Mouse (Mus musculus) limb, embryonic 12.5 days (tissue): ENCODE measurements at regions not wholly inside any gene's neighbourhood (a gene's known extent, or its start where the extent isn't known, plus 50 kb on each side); places are given as distances from the start of the nearest gene placed in this dataset.

Source experiments
- ATAC-seq: fragments of 200-750 bp; cut with Nextera tagmentation; 2 replicates; pipeline ENCODE4 v1.8.0; 2017; ENCODE audit warnings: low read depth, moderate TSS enrichment; ENCODE audit not compliant: insufficient number of reproducible peaks, insufficient read depth, low FRiP score, low TSS enrichment
- H3K27ac ChIP-seq: fragments of 300-500 bp; sonication (generic); 2 replicates; pipeline ENCODE4 v1.5.1; 2016; ENCODE audit warnings: mild to moderate bottlenecking, moderate library complexity
- H3K27me3 ChIP-seq: fragments of 300-500 bp; sonication (generic); 2 replicates; pipeline ENCODE4 v1.6.1; 2016; ENCODE audit warnings: mild to moderate bottlenecking, moderate library complexity
- H3K36me3 ChIP-seq: fragments of 300-500 bp; sonication (generic); 2 replicates; pipeline ENCODE4 v1.6.1; 2016; ENCODE audit warnings: mild to moderate bottlenecking, moderate library complexity
- H3K4me1 ChIP-seq: fragments of 300-500 bp; sonication (generic); replicated peaks from 2 replicates; pipeline ENCODE4 v1.6.1; 2016
- H3K4me2 ChIP-seq: fragments of 300-500 bp; sonication (generic); 2 replicates; pipeline ENCODE4 v1.6.1; 2016; ENCODE audit warnings: mild to moderate bottlenecking, moderate library complexity
- H3K4me3 ChIP-seq: fragments of 300-500 bp; sonication (generic); replicated peaks from 2 replicates; pipeline ENCODE4 v1.5.1; 2016; ENCODE audit warnings: mild to moderate bottlenecking
- H3K9ac ChIP-seq: fragments of 300-500 bp; sonication (generic); replicated peaks from 2 replicates; pipeline ENCODE4 v1.6.1; 2016; ENCODE audit warnings: mild to moderate bottlenecking, moderate library complexity
- H3K9me3 ChIP-seq: fragments of 300-500 bp; sonication (generic); 2 replicates; pipeline ENCODE4 v1.6.1; 2016; ENCODE audit warnings: mild to moderate bottlenecking, moderate library complexity
- WGBS: fragments of 180-500 bp; shearing (Covaris S2); methylation state at CpG from one replicate; pipeline ENCODE4 v1.1.7; 2016; 5-methylcytosine and 5-hydroxymethylcytosine counted together

DNA sequence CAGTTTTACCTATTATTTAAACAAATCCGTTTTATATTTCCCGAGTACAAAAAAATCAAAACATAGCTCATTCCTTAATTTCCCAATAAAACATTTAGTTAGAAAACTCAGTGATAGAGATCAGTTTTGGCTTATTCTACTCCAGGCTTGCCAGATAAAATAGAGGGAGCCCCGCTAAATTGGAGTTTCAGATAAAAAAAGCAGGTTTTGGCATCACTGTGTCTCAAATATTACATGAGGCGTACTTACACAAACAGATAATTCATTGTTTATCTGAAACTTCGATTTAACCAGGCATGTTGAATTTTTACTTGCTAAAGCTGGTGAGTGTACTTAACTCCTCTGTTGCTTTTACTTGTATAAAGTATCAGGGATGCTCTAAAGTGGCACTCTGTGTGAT, 121.5 kb downstream of the Sem1 start:
- Histone ChIP-seq H3K9ac (no peak overlapping the region), H3K4me1 (peaks cover 13% of the 10 kb centered on the region), H3K9me3 (no peaks in the 10 kb centered on the region), H3K4me3 (no peak overlapping the region), H3K27me3 (peaks cover 8% of the 10 kb centered on the region), H3K27ac (no peak overlapping the region), H3K4me2 (no peak overlapping the region), H3K36me3 (no peaks in the 10 kb centered on the region)
- WGBS, result 82% methylated on average over 5 of the region's 5 CpGs
- no peak for ATAC-seq

DNA sequence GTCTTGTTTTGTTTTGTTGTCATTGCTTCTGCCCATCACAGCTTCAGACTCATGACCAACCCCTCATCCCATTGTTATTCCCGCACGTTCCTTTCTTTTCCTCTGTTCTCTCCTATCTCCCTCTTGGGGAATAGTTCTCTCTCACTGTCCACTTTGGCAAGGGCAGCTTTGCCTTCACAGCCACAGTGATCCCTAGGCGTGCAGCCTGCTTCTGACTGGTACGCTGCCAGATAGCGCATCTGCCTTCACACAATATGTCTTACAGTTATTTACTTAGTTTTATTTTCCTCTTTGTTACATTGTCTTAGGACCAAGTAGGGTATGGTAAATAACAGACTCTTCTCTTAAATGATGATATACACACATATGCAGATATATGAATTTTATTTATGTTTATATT, 122.9 kb downstream of the Sem1 start:
- Histone ChIP-seq H3K4me2 (no peak overlapping the region), H3K27ac (no peak overlapping the region), H3K4me3 (no peak overlapping the region), H3K4me1 (peaks cover 13% of the 10 kb centered on the region), H3K36me3 (no peaks in the 10 kb centered on the region), H3K9me3 (no peaks in the 10 kb centered on the region), H3K9ac (no peak overlapping the region), H3K27me3 (peaks cover 8% of the 10 kb centered on the region)
- ATAC-seq, result no peak
- WGBS, result 87% methylated on average over 5 of the region's 5 CpGs

DNA sequence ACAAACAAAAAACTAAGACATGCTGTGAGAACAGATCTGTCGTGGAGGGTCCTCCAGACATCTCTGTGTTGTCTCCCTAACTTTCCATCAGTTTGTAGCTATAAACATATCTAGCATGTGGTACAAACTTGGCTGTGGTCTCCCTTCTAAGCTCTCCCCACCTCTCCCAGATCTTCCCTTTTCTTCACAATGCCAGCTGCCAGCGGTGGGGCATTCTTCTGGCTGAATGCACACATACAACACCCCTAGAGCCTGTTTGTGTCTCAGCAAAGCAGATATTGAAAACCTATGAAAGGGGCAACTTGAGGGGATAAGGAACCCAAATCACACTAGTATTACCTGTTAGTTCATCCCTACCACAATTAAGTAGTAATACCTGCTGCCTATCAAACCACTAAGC, 124.1 kb downstream of the Sem1 start:
- Histone ChIP-seq H3K9ac (no peak overlapping the region), H3K36me3 (no peaks in the 10 kb centered on the region), H3K4me3 (no peak overlapping the region), H3K4me1 (peaks cover 7% of the 10 kb centered on the region; the same call in 1 of the 2 replicates), H3K27me3 (peaks cover 8% of the 10 kb centered on the region), H3K9me3 (no peaks in the 10 kb centered on the region), H3K4me2 (no peak overlapping the region), H3K27ac (no peak overlapping the region)
- ATAC-seq, result no peak
- WGBS, result 93% methylated on average over 2 of the region's 2 CpGs

DNA sequence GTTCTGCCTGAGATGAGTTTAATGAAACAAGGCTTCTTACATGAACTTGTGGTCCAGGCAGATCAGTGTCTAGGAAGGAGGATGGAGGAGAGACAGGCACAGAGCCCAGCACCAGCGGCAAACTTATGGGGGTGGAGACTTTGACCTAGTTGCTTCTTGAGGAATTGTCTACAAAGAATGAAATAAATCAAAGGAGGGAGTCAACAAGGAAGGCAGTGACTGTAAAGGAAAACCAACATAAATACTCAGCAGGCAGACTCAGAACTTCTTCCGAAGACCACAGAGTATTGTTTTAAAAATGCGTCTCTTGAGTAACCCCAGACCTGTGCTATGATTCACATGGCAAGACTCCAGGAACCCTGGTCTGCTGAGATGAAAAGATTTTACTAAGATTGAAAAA, 143.6 kb downstream of the Sem1 start:
- H3K4me2 ChIP-seq, result no peak overlapping the region
- no peaks in the 10 kb centered on the region for H3K27me3 ChIP-seq
- peaks cover 5% of the 10 kb centered on the region for H3K9me3 ChIP-seq
- H3K9ac ChIP-seq, result no peak overlapping the region
- no peak overlapping the region for H3K4me3 ChIP-seq
- 76% methylated on average over 3 of the region's 3 CpGs for WGBS
- no peaks in the 10 kb centered on the region for H3K36me3 ChIP-seq
- no peak overlapping the region for H3K27ac ChIP-seq
- ATAC-seq, result no peak
- no peaks in the 10 kb centered on the region for H3K4me1 ChIP-seq

DNA sequence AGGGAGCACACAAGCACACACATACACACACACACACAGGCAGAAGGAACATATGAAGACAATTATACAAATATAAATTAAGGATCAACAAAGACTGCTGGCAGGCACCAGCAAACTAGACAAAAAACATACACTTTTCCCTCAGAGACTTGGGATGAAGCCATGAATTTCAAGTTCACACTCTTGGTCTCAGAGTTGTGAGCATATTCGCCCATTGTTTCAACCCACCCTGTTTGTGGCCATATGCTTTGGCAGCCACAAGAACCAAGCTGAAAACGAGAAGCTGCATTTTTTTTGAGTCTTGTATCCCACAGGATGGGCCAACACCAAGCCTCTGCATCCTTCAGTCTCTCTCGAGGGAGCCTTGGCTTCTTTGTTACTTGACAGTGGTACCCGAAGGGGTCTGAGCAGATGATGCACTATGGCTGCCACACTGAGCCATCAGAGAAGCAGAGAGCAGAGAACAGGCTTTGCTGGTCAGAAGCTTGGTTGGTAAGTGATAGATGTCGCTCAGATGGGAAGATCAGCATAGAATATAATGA, 144.1 kb downstream of the Sem1 start:
- WGBS, result 78% methylated on average over 5 of the region's 5 CpGs
- peaks cover 2% of the 10 kb centered on the region for H3K9me3 ChIP-seq
- no peak overlapping the region for H3K9ac ChIP-seq
- H3K4me3 ChIP-seq, result no peak overlapping the region
- H3K36me3 ChIP-seq, result no peaks in the 10 kb centered on the region
- no peak overlapping the region for H3K27ac ChIP-seq
- no peaks in the 10 kb centered on the region for H3K4me1 ChIP-seq
- no peak overlapping the region for H3K4me2 ChIP-seq
- no peaks in the 10 kb centered on the region for H3K27me3 ChIP-seq
- ATAC-seq, result no peak

DNA sequence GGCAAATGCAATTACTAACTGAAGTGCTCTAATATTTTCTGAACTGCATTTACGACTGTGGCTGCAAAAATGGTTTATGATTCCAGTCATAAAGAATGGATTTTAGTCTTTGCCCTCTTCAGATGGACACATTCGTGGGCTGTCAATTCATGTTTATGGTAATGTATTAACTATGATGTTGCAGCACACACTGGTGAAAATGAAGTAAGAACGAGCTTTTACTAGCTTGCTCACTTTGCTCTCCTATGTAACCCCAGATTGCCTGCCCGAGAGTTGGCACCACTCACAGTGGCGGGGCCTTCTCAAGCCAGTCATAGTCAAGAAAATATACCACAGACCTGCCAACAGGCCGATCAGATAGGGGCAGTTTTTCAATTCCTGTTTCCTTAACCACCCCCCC, 145.3 kb downstream of the Sem1 start:
- Histone ChIP-seq H3K27ac (no peak overlapping the region), H3K36me3 (no peaks in the 10 kb centered on the region), H3K4me3 (no peak overlapping the region), H3K27me3 (no peaks in the 10 kb centered on the region), H3K4me2 (no peak overlapping the region), H3K9me3 (no peaks in the 10 kb centered on the region), H3K4me1 (no peaks in the 10 kb centered on the region), H3K9ac (no peak overlapping the region)
- ATAC-seq, result no peak
- 80% methylated on average over 6 of the region's 6 CpGs for WGBS

DNA sequence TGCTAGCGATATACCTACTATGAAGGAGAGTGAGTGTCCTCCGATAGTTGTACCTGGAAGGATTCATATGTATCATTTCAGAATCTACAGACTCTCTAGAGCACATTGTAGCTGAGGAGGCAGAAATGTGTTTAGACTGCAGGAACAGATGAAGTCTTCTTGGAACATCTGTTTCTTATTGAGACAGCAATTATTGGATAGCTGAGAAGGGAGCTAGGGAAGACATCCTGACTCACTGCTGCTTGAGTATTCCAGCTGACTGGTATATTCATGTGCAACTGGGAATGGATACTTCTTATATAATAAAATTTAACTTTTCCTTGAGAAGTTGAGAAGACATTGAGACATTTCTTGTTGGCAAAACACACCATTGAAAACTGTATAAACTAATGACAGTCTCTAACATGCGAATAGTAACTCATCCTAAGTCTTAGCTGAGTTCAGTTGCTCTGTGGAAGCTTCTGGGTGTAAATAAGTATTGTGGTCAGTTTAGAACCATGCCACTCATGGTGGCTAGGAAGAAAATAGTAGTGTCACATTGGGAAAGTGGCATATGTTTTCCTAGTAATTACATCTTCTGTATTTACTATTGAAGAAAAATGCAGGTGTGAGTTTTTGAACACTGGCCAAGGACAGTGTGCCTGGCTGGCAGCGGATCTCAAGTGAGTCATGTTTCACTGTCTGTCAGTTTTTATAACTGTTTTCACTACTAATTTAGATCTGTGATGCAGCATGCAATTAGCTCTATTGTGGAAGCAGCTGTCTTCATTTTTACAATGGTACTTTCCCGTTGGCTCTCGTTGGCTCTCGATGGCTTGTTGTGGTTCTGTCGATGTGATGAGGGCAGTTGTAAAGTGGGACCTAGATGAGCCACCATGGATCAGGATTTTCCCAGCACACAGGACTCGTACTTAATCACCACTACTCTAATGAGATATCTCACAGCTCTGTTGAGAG, 163.5 kb downstream of the Sem1 start:
- no peaks in the 10 kb centered on the region for H3K9me3 ChIP-seq
- H3K27ac ChIP-seq, result no peak overlapping the region
- no peak for ATAC-seq
- no peak overlapping the region for H3K4me2 ChIP-seq
- no peaks in the 10 kb centered on the region for H3K4me1 ChIP-seq
- no peaks in the 10 kb centered on the region for H3K27me3 ChIP-seq
- H3K9ac ChIP-seq, result no peak overlapping the region
- 67% methylated on average over 9 of the region's 9 CpGs for WGBS
- H3K4me3 ChIP-seq, result no peak overlapping the region
- no peaks in the 10 kb centered on the region for H3K36me3 ChIP-seq

DNA sequence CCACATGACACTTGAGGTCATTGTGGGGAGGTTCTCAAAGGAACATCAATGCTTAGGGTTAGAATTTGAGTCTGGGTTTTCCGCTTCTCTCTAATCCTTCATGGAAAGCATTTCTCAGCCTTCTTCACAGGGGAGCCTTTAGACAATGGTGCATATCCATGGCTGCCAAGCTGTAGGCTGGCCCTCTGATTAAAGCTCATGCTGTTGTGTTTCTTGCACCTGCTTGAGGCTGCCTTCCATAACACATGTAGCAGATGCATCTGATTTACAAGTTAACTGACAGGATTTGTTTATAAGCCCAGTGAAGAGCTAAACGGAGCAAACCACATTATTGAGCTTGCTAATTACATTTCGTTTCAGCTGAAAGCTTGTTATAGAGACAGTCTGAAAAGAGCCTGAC, 180.5 kb downstream of the Sem1 start:
- no peak overlapping the region for H3K4me2 ChIP-seq
- no peak for ATAC-seq
- no peak overlapping the region for H3K4me3 ChIP-seq
- no peak overlapping the region for H3K27ac ChIP-seq
- no peaks in the 10 kb centered on the region for H3K27me3 ChIP-seq
- no peak overlapping the region for H3K9ac ChIP-seq
- no peaks in the 10 kb centered on the region for H3K4me1 ChIP-seq
- H3K36me3 ChIP-seq, result no peaks in the 10 kb centered on the region
- H3K9me3 ChIP-seq, result no peaks in the 10 kb centered on the region
- WGBS, result 63% methylated on average over 3 of the region's 3 CpGs

DNA sequence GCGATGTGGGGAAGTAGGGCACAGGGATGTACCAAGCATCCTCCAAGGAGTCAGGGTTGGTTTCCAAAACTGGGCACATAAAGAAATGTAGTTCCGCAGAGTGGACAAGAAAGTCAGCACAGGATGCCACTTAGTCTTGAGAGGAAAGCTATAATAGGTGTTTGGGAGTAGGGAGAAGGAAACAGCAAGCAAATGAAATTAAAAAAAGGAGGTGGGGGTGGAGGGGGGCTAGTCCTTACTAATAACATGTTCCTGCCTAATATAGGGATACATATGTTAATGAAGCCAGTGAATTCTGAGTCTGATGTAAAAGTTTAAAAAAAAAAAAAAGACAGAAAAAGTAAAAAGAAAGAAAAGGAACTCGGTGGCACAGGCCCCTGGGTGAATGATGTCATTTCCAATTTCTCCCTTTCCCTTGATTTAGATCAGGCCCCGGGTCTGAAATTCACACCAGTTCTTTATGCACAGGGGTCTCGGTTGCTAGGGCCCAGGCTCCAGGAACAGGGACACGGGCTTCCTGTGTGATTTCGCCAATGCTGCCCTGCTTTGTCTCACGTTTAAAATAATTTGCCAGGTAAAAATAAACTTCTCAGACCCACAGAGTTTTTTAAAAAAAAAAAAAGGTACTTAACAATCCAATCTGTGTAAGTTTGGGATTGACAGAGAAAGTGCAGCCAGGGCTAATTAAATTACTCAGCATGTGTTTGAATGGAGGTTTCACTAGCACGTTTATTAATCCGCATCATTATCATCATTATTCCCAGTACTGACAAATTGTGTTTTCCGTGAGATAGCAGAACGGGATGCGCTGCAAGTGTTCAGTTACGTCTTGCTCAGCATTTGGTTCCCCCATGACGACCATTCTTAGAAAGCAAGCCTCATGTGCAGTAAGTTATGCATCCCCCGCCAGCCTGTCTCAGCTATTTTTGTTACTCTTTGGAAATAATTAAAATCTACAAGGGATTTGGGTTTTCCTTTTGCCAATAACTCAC, 172.8 kb upstream of the Slc25a13 start:
- 55% methylated on average over 16 of the region's 16 CpGs for WGBS
- H3K4me1 ChIP-seq, result peaks cover 12% of the 10 kb centered on the region
- no peaks in the 10 kb centered on the region for H3K9me3 ChIP-seq
- no peaks in the 10 kb centered on the region for H3K36me3 ChIP-seq
- no peaks in the 10 kb centered on the region; the same call in 1 of the 2 replicates for H3K27me3 ChIP-seq
- H3K9ac ChIP-seq, result no peak overlapping the region
- ATAC-seq, result no peak
- no peak overlapping the region for H3K27ac ChIP-seq
- no peak overlapping the region for H3K4me3 ChIP-seq
- H3K4me2 ChIP-seq, result no peak overlapping the region

DNA sequence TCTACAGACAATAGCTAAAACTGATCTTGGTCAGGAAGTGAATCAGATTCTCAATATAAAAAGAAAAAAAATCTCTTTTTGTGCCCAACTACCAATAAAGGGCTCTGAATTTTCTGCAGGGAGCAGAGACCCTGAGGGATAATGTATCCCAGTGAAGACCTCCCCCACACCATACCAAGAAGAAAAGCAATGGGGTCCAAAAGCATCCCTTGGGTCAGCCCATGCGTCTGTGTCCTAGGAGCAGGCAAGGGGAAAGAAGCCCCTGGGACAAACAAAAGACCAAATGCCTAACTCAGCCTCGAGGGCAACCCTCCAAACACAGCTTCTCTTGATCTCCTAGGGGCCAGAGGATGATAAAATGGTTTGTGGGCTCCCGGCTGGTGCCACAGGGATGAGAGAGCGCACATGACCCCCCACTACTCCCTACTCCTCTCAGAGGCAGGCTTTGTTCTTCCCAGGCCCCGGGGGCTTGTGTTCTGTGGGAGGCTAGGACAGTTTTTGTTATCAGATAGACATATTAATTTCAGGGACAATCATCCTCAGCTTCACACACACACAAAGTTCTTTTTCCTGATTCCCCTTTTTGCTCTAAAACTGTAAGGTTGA, 172.0 kb upstream of the Slc25a13 start:
- Histone ChIP-seq H3K4me2 (no peak overlapping the region), H3K4me3 (no peak overlapping the region), H3K36me3 (no peaks in the 10 kb centered on the region), H3K9me3 (no peaks in the 10 kb centered on the region), H3K27ac (no peak overlapping the region), H3K9ac (no peak overlapping the region), H3K27me3 (no peaks in the 10 kb centered on the region; the same call in 1 of the 2 replicates), H3K4me1 (peaks cover 12% of the 10 kb centered on the region)
- no peak for ATAC-seq
- 33% methylated on average over 5 of the region's 5 CpGs for WGBS

DNA sequence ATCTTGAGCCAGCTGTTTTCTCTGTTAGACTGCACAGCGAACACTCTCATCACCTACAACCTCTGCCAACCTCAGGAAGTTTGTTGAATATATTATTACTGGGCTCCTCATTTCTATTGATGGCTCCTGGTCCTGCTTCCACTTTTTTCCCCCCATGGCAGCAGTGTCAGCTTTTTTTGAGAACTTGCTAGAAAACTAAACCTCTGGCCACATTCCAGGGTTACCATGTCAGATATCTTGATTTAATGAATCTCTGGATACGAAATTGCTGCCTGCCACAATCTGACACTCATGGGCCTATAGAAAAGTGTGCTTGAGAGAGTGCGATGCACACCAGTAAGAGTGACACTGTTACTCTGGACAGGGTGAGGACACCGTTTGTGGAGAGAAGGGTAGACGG, 170.6 kb upstream of the Slc25a13 start:
- WGBS, result 81% methylated on average over 5 of the region's 5 CpGs
- no peaks in the 10 kb centered on the region for H3K36me3 ChIP-seq
- no peak for ATAC-seq
- H3K4me3 ChIP-seq, result no peak overlapping the region
- no peak overlapping the region for H3K4me2 ChIP-seq
- no peaks in the 10 kb centered on the region; the same call in 1 of the 2 replicates for H3K27me3 ChIP-seq
- no peaks in the 10 kb centered on the region for H3K9me3 ChIP-seq
- no peak overlapping the region for H3K27ac ChIP-seq
- H3K9ac ChIP-seq, result no peak overlapping the region
- peaks cover 12% of the 10 kb centered on the region for H3K4me1 ChIP-seq
